Mouse (Mus musculus): ENCODE measurements around the gene Ubqln1.

DNA sequence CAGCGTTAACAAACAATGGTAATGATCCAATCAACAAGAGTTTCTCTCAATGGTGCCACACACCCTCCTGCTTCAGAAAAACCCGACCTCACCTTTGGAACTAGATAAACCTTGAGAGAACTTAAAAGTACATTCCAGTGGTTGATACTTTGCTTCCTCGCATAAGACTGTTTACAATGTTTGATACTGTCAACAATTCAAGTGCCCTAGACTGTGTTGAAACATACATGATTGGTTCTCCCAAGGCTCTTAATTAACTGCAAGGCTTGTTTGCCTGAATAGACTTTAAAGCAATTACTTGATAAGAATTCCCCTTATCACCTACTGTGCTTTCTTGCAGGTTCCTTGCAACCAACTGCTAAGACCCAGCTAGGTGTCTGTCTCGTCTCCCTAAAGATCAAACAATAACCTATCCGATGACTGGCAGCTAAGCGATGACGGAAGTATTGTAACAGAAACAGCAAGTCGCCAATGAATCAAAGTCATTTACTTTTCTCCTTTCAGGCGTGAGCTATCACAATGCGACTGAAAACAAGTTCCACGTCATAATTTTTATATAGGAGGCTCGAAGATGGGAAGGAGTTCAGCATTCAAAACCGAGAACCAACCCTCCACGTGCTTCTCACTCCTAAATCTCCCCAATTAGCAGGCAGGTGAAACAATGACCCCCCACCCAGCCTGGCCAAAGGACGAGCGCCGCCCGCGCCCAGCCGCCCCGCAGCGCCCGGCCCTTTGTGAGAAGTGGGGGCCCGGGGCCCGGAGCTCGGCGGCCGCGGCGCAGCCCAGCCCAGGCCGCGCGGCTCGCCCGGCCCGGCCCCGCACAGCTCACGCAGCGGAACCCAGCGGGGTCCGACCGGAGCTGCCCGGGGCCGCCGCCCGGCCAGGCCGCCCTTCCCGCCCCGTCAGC lies 854 bp downstream of the Ubqln1 start:
- TF ChIP-seq POLR2A (IDR thresholded peaks at IDR 0.05; ENCODE audit: borderline replicate concordance, extremely low read depth, low read depth, low read length) (no peak), CTCF (IDR thresholded peaks at IDR 0.05; ENCODE audit: insufficient read depth, low read length) (no peak)

All from lung, adult 2 months (tissue).